Mouse (Mus musculus) testis, adult 2 months (tissue): Measurements from ENCODE around the gene Nfatc3.

Experiments
- CTCF ChIP-seq: fragments of 200-500 bp; IDR thresholded peaks from 2 replicates; pipeline ENCODE4 v1.5.1; 2012; ENCODE audit warnings: low read depth, mild to moderate bottlenecking, inconsistent platforms, low read length, moderate library complexity; ENCODE audit not compliant: control insufficient read depth, insufficient read depth, insufficient replicate concordance
- POLR2A ChIP-seq: fragments of 200-500 bp; IDR thresholded peaks from 2 replicates; pipeline ENCODE4 v1.6.1; 2012; ENCODE audit warnings: low read depth, mild to moderate bottlenecking, inconsistent platforms, low read length, moderate library complexity; ENCODE audit not compliant: control insufficient read depth

DNA sequence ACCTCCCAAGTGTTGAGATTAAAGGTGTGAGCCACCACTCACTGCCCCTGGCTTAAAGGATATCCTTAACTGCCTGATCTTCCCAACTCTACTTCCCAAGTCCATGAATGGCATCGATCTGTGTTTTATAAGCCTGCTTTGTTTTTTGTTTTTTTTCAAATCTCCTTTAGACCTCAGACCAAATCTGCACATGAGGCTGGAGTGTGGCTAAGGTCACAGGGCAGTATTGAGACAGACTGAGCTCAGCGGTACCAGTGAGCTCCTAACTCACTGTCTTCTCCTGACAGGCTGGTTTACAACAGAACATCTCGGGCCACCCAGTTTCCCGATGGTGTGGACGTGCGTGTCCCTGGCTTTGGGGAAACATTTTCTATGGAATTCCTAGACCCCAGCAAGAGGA is 101.2 kb downstream of the Nfatc3 start:
- TF ChIP-seq POLR2A, result no peak
- no peak for TF ChIP-seq CTCF
